Mouse (Mus musculus) frontal cortex, adult 2 months (tissue): Measurements from ENCODE around the gene Gpr34. TPM values are rescaled to one million over a fixed set of nuclear protein-coding genes. Genes with fewer than 3 reads are reported as not detected.
A peak's percentile ranks its signal among the peaks of the same experiment; 100 is the strongest.

Experiments used
- DNase-seq, 2 experiments: peaks; one replicate each; pipeline ENCODE4 v3.0.0; 2022; ENCODE audit warnings: low spot score in 1 of 2; ENCODE audit errors: extremely low spot score in 1 of 2
- polyA plus RNA-seq: library from polyadenylated mRNA; depleted of rRNA; stranded (reverse); fragments of >200 nt; gene quantifications from 2 replicates; pipeline ENCODE4 v1.2.3, GENCODE M21; 2012; rRNA removed

Gpr34 gene
- polyA plus RNA-seq, result 10.9 and 17.2 TPM in 2 replicates

- no peak for DNase-seq
These were observed at the start of gene Gpr34 for GRCm38 (mm10) chrX:13631599-13632283. Gpr34 (plus strand) TSS chrX:13632089.

- no peak for DNase-seq
These were observed 32.5 kb upstream of the Gpr34 start for GRCm38 (mm10) chrX:13599373-13599772.

GRCm38 (mm10) chrX:13599966-13600365 lies 31.9 kb upstream of the Gpr34 start:
- no peak for DNase-seq

GRCm38 (mm10) chrX:13606741-13607140 lies 25.1 kb upstream of the Gpr34 start:
- no peak for DNase-seq

GRCm38 (mm10) chrX:13607752-13608151 lies 24.1 kb upstream of the Gpr34 start:
- no peak for DNase-seq

GRCm38 (mm10) chrX:13611114-13611513 lies 20.8 kb upstream of the Gpr34 start:
- no peak for DNase-seq

- no peak for DNase-seq
These were observed 19.8 kb upstream of the Gpr34 start for GRCm38 (mm10) chrX:13612115-13612514.

- DNase-seq, result no peak
These were observed 15.2 kb upstream of the Gpr34 start for GRCm38 (mm10) chrX:13616726-13617125.

GRCm38 (mm10) chrX:13617294-13617693 lies 14.6 kb upstream of the Gpr34 start:
- DNase-seq, result no peak

- no peak for DNase-seq
These were observed 13.4 kb upstream of the Gpr34 start for GRCm38 (mm10) chrX:13618476-13618875.

GRCm38 (mm10) chrX:13621473-13621872 lies 10.4 kb upstream of the Gpr34 start:
- no peak for DNase-seq

GRCm38 (mm10) chrX:13622654-13623053 lies 9.2 kb upstream of the Gpr34 start:
- DNase-seq, result peak in 1 of 2 experiments; percentile 9

GRCm38 (mm10) chrX:13636398-13636797 lies 4.5 kb downstream of the Gpr34 start:
- DNase-seq, result no peak

GRCm38 (mm10) chrX:13638894-13639293 lies 7.0 kb downstream of the Gpr34 start:
- DNase-seq, result no peak

GRCm38 (mm10) chrX:13651889-13652288 lies 20.0 kb downstream of the Gpr34 start:
- DNase-seq, result no peak

- no peak for DNase-seq
These were observed 20.4 kb downstream of the Gpr34 start for GRCm38 (mm10) chrX:13652291-13652690.

GRCm38 (mm10) chrX:13655005-13655421 lies 23.1 kb downstream of the Gpr34 start:
- DNase-seq, result peak; percentile 11 to 55

GRCm38 (mm10) chrX:13655906-13656305 lies 24.0 kb downstream of the Gpr34 start:
- no peak for DNase-seq

- peak in 1 of 2 experiments; percentile 70 for DNase-seq
These were observed 24.8 kb downstream of the Gpr34 start for GRCm38 (mm10) chrX:13656721-13657120.

- no peak for DNase-seq
These were observed 26.8 kb downstream of the Gpr34 start for GRCm38 (mm10) chrX:13658616-13659140.

GRCm38 (mm10) chrX:13659201-13659890 lies 27.5 kb downstream of the Gpr34 start:
- DNase-seq, result no peak

- DNase-seq, result no peak
These were observed 29.2 kb downstream of the Gpr34 start, which contains the start of gene Gpr82 for GRCm38 (mm10) chrX:13661063-13661462. Gpr82 (plus strand) TSS chrX:13661363.
